Mouse (Mus musculus): ENCODE measurements around the gene Taar7b. TPM values are rescaled to one million over a fixed set of nuclear protein-coding genes. Genes with fewer than 3 reads are reported as not detected.

Taar7b gene
- polyA plus RNA-seq, 1 experiment from 2014 or later: not detected

DNA sequence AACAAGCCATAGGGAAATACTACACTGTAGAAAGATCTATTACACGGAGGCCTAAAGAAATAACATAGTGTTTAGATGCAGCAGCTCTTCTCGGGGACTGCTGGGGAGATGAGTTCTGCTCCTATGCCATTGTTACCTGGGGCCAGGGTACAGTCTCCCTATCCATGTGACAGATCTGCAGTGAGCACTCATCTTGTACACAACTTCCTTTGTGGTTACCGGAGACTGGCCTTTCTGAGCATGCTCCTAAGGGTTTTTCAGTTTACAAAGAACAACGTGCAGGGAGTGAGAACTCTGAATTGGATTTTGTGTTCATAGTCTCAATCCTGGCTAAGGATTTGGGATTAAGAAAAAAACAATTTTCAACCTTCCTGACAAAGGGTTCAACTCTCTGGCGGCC lies 13.3 kb upstream of the Taar7b start:
- no peak overlapping the region for H3K27ac ChIP-seq (replicated peaks)
- no peaks in the 10 kb centered on the region for H3K36me3 ChIP-seq
- H3K4me2 ChIP-seq: no peak overlapping the region
- no peaks in the 10 kb centered on the region for H3K9me3 ChIP-seq
- no peak for ATAC-seq (ENCODE audit: extremely low read depth, insufficient number of reproducible peaks, low FRiP score, low TSS enrichment)
- 69% methylated on average over 5 of the region's 5 CpGs for WGBS
- no peaks in the 10 kb centered on the region for H3K27me3 ChIP-seq (replicated peaks)
- H3K4me3 ChIP-seq: no peak overlapping the region
- H3K4me1 ChIP-seq: no peaks in the 10 kb centered on the region
- no peak overlapping the region for H3K9ac ChIP-seq

DNA sequence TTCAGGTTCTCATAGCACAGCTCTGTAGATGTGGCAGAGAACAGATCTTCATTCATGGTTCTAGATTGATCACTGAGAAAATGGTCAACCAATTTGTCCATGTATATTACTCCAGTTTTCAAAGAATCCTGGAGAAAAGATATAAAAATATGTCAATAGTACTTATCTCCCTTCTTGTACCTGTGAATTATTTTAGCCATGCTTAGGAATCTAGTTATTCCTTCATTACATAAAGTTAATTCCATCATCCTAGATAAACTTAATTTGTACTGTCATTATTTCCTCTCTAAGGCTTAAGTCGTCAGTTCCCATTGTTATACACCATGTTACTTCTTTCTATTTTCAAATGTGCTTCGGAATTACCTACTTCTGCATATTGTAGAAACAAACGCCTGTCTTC lies 6.4 kb upstream of the Taar7b start, which contains the start of gene Taar7a:
TSS of gene Taar7a (minus strand) at position 101 of the 400 bp plus-strand sequence.
- Histone ChIP-seq H3K4me2 (no peak within 1 kb of the TSS), H3K27me3 (replicated peaks) (no peaks in the 10 kb centered on the region), H3K36me3 (no peaks in the 10 kb centered on the region), H3K4me1 (no peaks in the 10 kb centered on the region), H3K9ac (no peak within 1 kb of the TSS), H3K9me3 (no peaks in the 10 kb centered on the region), H3K4me3 (no peak within 1 kb of the TSS), H3K27ac (replicated peaks) (no peak within 1 kb of the TSS)
- WGBS: 79% methylated on average over 3 of the region's 3 CpGs
- ATAC-seq (ENCODE audit: extremely low read depth, insufficient number of reproducible peaks, low FRiP score, low TSS enrichment): no peak

DNA sequence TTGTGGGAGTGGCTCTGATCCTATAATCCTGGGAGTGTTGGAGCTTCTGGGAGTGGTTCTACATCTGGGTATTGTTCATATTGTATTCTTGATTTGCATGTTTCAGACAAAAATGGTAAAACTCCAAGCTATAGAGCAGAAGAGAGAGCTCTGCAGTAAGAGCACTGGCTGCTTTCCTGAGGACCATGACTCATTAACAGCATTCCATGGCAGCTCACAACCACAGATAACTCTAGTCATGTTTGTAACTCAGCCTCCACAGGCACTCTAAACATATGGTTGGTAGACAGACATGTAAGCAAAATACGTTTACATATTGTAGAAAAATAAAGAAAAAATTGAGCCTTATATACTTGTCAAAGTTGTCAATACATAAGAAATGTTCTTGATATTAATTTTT lies 6.7 kb downstream of the Taar7b start:
- Histone ChIP-seq H3K27me3 (replicated peaks) (no peaks in the 10 kb centered on the region), H3K4me3 (no peak overlapping the region), H3K9me3 (no peaks in the 10 kb centered on the region), H3K27ac (replicated peaks) (no peak overlapping the region), H3K4me1 (peaks cover 5% of the 10 kb centered on the region; the same call in 1 of the 2 replicates), H3K36me3 (no peaks in the 10 kb centered on the region), H3K9ac (no peak overlapping the region), H3K4me2 (no peak overlapping the region)
- 56% methylated on average over 1 of the region's 1 CpGs for WGBS
- no peak for ATAC-seq (ENCODE audit: extremely low read depth, insufficient number of reproducible peaks, low FRiP score, low TSS enrichment)

DNA sequence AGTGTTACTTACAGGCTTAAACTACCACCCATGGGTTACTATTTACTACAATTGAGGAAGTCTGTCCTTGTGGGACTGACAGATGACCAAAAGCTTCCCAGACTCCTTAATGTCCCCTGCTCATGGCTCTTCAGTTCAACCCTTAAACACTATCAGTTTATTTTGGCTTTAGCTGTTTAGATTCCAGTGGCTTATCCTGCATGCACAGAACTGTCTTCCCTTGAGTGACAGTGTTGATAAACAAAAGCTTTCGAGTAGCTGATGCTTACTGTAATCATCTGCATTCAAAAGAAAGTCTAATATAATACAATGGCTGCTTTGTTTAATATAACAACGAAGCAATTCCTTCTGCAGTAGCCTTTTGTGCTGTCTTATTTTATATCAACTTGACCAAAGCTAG lies 7.3 kb downstream of the Taar7b start:
- no peaks in the 10 kb centered on the region for H3K9me3 ChIP-seq
- 29% methylated on average over 2 of the region's 2 CpGs for WGBS
- H3K27ac ChIP-seq (replicated peaks): no peak overlapping the region
- no peaks in the 10 kb centered on the region for H3K36me3 ChIP-seq
- H3K27me3 ChIP-seq (replicated peaks): no peaks in the 10 kb centered on the region
- H3K4me1 ChIP-seq: peaks cover 5% of the 10 kb centered on the region; the same call in 1 of the 2 replicates
- no peak for ATAC-seq (ENCODE audit: extremely low read depth, insufficient number of reproducible peaks, low FRiP score, low TSS enrichment)
- no peak overlapping the region for H3K4me2 ChIP-seq
- no peak overlapping the region for H3K4me3 ChIP-seq
- H3K9ac ChIP-seq: no peak overlapping the region

DNA sequence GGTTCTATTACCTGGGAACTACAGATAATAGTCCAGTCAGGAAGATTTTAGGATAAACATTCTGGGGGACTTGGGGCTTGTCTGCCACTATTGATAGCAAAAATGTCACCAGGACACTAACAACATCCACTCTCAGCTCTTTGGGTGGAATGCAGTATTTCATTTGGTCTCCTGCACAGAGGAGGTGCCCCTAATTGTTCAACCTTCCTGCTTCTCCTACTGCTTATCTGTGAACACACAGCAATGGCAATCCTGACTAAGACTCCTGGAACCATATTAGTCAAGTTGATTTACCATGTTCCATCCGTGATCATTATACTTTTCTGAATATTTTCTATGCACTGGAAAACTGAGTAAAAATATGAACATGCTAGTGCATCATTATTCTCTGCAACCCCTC lies 8.4 kb downstream of the Taar7b start:
- Histone ChIP-seq H3K9me3 (no peaks in the 10 kb centered on the region), H3K4me3 (no peak overlapping the region), H3K27me3 (replicated peaks) (no peaks in the 10 kb centered on the region), H3K9ac (no peak overlapping the region), H3K36me3 (no peaks in the 10 kb centered on the region), H3K4me2 (no peak overlapping the region), H3K27ac (replicated peaks) (no peak overlapping the region), H3K4me1 (peaks cover 5% of the 10 kb centered on the region; the same call in 1 of the 2 replicates)
- WGBS: 61% methylated on average over 1 of the region's 1 CpGs
- no peak for ATAC-seq (ENCODE audit: extremely low read depth, insufficient number of reproducible peaks, low FRiP score, low TSS enrichment)

DNA sequence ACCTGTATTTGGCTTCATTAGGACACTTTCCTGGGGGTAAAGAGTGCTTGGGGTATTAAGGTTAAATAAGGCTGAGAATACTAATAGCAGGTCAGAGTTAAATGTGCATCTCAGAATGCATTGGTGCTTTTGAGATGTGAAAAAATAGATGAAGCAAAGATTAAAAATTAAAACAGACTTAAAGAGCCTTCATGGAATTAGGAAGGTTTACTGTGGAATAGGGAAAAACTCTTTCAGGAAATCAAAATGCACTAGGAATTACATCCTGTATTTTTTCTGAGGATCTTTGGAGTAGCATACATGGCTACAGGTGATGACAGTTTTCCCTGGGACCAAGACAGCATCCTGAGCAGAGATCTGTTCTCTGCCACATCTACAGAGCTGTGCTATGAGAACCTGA lies 27.2 kb downstream of the Taar7b start, which contains the start of gene Taar7d:
TSS of gene Taar7d (plus strand) at position 301 of the 400 bp plus-strand sequence.
- H3K27me3 ChIP-seq (replicated peaks): no peaks in the 10 kb centered on the region
- H3K4me3 ChIP-seq: no peak within 1 kb of the TSS
- H3K4me2 ChIP-seq: no peak within 1 kb of the TSS
- ATAC-seq (ENCODE audit: extremely low read depth, insufficient number of reproducible peaks, low FRiP score, low TSS enrichment): no peak
- no peak within 1 kb of the TSS for H3K9ac ChIP-seq
- no peaks in the 10 kb centered on the region for H3K4me1 ChIP-seq
- H3K27ac ChIP-seq (replicated peaks): no peak within 1 kb of the TSS
- no peaks in the 10 kb centered on the region for H3K9me3 ChIP-seq
- no peaks in the 10 kb centered on the region for H3K36me3 ChIP-seq

DNA sequence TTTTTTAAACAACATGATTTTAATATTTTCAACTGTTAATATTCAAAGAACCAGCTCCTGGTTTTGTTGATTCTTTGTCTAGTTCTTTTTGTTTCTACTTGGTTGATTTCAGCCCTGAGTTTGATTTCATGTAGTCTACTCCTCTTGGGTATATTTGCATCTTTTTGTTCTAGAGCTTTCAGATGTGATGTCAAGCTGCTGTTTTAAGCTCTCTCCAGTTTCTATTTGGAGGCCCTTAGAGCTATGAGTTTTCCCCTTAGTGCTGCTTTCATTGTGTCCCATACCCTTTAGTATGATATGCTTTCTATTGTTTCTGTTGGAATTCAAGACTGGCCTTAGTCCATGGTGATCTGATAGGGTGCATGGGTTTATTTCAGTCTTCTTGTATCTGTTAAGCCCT lies 31.6 kb downstream of the Taar7b start:
- no peaks in the 10 kb centered on the region for H3K27me3 ChIP-seq (replicated peaks)
- no peaks in the 10 kb centered on the region for H3K4me1 ChIP-seq
- no peaks in the 10 kb centered on the region for H3K36me3 ChIP-seq
- H3K9me3 ChIP-seq: no peaks in the 10 kb centered on the region
- H3K9ac ChIP-seq: no peak overlapping the region
- H3K4me2 ChIP-seq: no peak overlapping the region
- H3K27ac ChIP-seq (replicated peaks): no peak overlapping the region
- ATAC-seq (ENCODE audit: extremely low read depth, insufficient number of reproducible peaks, low FRiP score, low TSS enrichment): no peak
- no peak overlapping the region for H3K4me3 ChIP-seq

DNA sequence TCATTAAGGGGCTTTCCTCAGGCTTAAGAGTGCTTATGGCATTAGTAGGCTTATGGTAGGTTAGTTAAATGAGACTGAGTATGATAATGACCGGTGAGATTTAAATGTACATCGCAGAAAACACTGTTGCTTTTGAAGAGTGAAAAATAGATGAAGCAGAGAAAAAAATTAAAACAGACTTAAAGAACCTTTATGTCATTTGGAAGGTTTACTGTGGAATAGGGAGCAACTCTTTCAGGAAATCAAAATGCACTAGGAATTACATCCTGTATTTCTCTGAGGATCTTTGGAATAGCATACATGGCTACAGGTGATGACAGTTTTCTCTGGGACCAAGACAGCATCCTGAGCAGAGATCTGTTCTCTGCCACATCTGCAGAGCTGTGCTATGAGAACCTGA lies 37.6 kb downstream of the Taar7b start, which contains the start of gene Taar7e:
TSS of gene Taar7e (plus strand) at position 301 of the 400 bp plus-strand sequence.
- Histone ChIP-seq H3K9me3 (no peaks in the 10 kb centered on the region), H3K4me1 (no peaks in the 10 kb centered on the region), H3K36me3 (no peaks in the 10 kb centered on the region), H3K27me3 (replicated peaks) (no peaks in the 10 kb centered on the region), H3K27ac (replicated peaks) (no peak within 1 kb of the TSS), H3K4me2 (no peak within 1 kb of the TSS), H3K4me3 (no peak within 1 kb of the TSS), H3K9ac (no peak within 1 kb of the TSS)
- no peak for ATAC-seq (ENCODE audit: extremely low read depth, insufficient number of reproducible peaks, low FRiP score, low TSS enrichment)
- WGBS: 83% methylated on average over 2 of the region's 2 CpGs

DNA sequence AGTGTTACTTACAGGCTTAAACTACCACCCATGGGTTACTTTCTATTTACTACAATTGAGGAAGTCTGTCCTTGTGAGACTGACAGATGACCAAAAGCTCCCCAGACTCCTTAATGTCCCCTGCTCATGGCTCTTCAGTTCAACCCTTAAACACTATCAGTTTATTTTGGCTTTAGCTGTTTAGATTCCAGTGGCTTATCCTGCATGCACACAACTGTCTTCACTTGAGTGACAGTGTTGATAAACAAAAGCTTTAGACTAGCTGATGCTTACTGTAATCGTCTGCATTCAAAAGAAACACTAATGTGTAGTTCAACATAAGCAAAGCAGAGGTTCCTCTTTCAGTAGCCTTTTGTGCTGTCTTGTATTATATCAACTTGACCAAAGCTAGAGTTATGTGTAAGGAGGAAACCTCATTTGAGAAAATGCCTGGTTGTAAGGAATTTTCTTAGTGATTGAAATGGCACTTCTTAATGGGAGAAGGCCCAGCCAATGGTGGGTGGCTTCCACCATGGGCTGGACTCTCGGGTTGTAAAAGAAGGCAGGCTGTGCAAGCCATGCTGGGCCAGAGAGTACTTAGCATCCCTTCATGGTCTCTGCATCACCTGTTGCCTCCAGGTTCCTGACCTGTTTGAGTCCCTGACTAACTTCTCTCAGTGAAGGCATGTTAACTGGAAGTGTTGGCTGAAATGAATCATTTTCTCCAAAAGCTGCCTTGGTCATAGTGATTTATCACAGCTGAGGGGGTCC lies 40.6 kb downstream of the Taar7b start:
- Histone ChIP-seq H3K9ac (no peak overlapping the region), H3K4me3 (no peak overlapping the region), H3K9me3 (no peaks in the 10 kb centered on the region), H3K27me3 (replicated peaks) (no peaks in the 10 kb centered on the region), H3K36me3 (no peaks in the 10 kb centered on the region), H3K27ac (replicated peaks) (no peak overlapping the region), H3K4me2 (no peak overlapping the region), H3K4me1 (no peaks in the 10 kb centered on the region)
- no peak for ATAC-seq (ENCODE audit: extremely low read depth, insufficient number of reproducible peaks, low FRiP score, low TSS enrichment)
- WGBS: 38% methylated on average over 2 of the region's 2 CpGs

DNA sequence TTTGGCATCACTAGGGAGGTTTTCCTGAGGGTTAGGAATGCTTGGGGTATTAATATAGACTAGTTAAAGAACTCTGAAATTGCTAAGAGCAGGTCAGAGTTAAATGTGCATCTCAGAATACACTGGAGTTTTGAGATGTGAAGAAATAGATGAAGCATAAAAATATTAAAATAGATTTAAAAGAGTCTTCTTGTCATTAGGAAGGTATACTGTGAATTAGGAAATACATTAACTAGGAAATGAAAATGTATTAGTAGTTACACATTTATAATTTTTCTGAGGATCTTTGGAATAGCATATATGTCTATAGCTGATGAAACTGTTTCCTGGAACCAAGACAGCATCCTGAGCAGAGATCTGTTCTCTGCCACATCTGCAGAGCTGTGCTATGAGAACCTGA lies 49.5 kb downstream of the Taar7b start, which contains the start of gene Taar7f:
TSS of gene Taar7f (plus strand) at position 301 of the 400 bp plus-strand sequence.
- ATAC-seq (ENCODE audit: extremely low read depth, insufficient number of reproducible peaks, low FRiP score, low TSS enrichment): no peak
- no peaks in the 10 kb centered on the region for H3K4me1 ChIP-seq
- H3K27me3 ChIP-seq (replicated peaks): no peaks in the 10 kb centered on the region
- no peaks in the 10 kb centered on the region for H3K9me3 ChIP-seq
- H3K9ac ChIP-seq: no peak within 1 kb of the TSS
- no peaks in the 10 kb centered on the region for H3K36me3 ChIP-seq
- H3K27ac ChIP-seq (replicated peaks): no peak within 1 kb of the TSS
- no peak within 1 kb of the TSS for H3K4me3 ChIP-seq
- H3K4me2 ChIP-seq: no peak within 1 kb of the TSS
